Comparison of ENCODE assay signal across 29 mouse cellular contexts in the genomic region with DNA sequence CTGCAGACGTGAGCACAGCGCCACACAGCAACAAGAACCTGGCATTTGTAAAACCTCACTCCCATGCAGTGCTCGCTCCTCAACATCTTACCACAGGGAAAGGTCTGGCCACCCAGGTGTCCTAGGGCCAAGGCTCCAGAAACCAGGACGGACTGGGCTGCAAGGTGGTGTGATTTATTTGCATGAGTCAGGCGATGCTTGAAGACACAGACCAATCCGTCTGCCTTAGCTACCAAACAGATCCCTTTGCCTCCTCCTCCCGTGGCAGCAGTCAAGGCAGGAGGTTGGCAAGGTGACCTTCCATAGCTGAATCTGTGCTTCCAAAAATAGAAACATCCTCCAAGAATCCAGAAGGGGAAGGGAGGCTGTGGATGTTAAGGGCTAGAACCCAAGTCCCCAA.
A peak's percentile ranks its signal among the peaks of the same experiment; 100 is the strongest.
DNase-seq lines count a peak whose midpoint lies in the region; ATAC-seq and TF ChIP-seq lines count a peak whose summit lies in the region.
"Had no signal": no experiment of that assay in that cellular context is flagged by ENCODE, and none has a peak within 500 bp of the region (broad histone marks: within the 10 kb centered on the region; RNA-seq: fewer than 3 reads in every experiment).

No protein-coding gene starts in this region.

- H3K4me1 ChIP-seq in hindbrain, postnatal 0 days (ENCODE audit: insufficient read depth, low read length) = peaks cover 9% of the 10 kb centered on the region
- peaks cover 8% of the 10 kb centered on the region for H3K4me1 ChIP-seq in hindbrain, embryonic 14.5 days (replicated peaks; ENCODE audit: control insufficient read depth, insufficient read depth, low read length)
- no peaks in the 10 kb centered on the region for H3K4me1 ChIP-seq in kidney, adult 2 months (ENCODE audit: control insufficient read depth, insufficient read depth, low read length)
- H3K4me1 ChIP-seq: lung, embryonic 15.5 days had no signal

- no peaks in the 10 kb centered on the region for H3K36me3 ChIP-seq in hindbrain, postnatal 0 days (ENCODE audit: insufficient read depth, low read length)
- no peaks in the 10 kb centered on the region for H3K36me3 ChIP-seq in hindbrain, embryonic 14.5 days (replicated peaks; ENCODE audit: control insufficient read depth, insufficient read depth)
- no peaks in the 10 kb centered on the region for H3K36me3 ChIP-seq in kidney, adult 2 months (ENCODE audit: control insufficient read depth, insufficient read depth, low read length)
- H3K36me3 ChIP-seq: hindbrain, embryonic 15.5 days; limb, embryonic 13.5 days; lung, embryonic 15.5 days; midbrain, embryonic 12.5 days; neural tube, embryonic 13.5 days had no signal

- peak overlapping the region; percentile 20; the same call in 1 of the 2 replicates for H3K27ac ChIP-seq in hindbrain, postnatal 0 days
- no peak overlapping the region for H3K27ac ChIP-seq in hindbrain, embryonic 14.5 days
- no peak overlapping the region for H3K27ac ChIP-seq in kidney, adult 2 months (ENCODE audit: insufficient read depth, low read depth, low read length)
- H3K27ac ChIP-seq: forebrain, embryonic 13.5 days; hindbrain, embryonic 15.5 days; left cerebral cortex, adult 2 months; limb, embryonic 13.5 days; lung, embryonic 15.5 days; midbrain, embryonic 12.5 days; neural tube, embryonic 13.5 days had no signal

- no peaks in the 10 kb centered on the region for H3K27me3 ChIP-seq in hindbrain, postnatal 0 days (ENCODE audit: insufficient read depth, low read length)
- H3K27me3 ChIP-seq in hindbrain, embryonic 14.5 days (ENCODE audit: control insufficient read depth, insufficient read depth, low read length) = no peaks in the 10 kb centered on the region
- H3K27me3 ChIP-seq in kidney, adult 2 months (replicated peaks; ENCODE audit: control insufficient read depth, insufficient read depth, low read length) = no peaks in the 10 kb centered on the region; the same call in 1 of the 2 replicates
- H3K27me3 ChIP-seq: forebrain, embryonic 13.5 days; hindbrain, embryonic 15.5 days; limb, embryonic 13.5 days; lung, embryonic 15.5 days; midbrain, embryonic 12.5 days; neural tube, embryonic 13.5 days; Patski had no signal

- H3K9ac ChIP-seq in hindbrain, postnatal 0 days (replicated peaks; ENCODE audit: low read length) = no peak overlapping the region
- H3K9ac ChIP-seq in hindbrain, embryonic 14.5 days = no peak overlapping the region
- H3K9ac ChIP-seq: forebrain, embryonic 13.5 days; hindbrain, embryonic 15.5 days; limb, embryonic 13.5 days; lung, embryonic 15.5 days; midbrain, embryonic 12.5 days; neural tube, embryonic 13.5 days had no signal

- 73% methylated on average over 7 of the region's 7 CpGs for WGBS in hindbrain, postnatal 0 days
- 77% methylated on average over 7 of the region's 7 CpGs for WGBS in hindbrain, embryonic 14.5 days
- WGBS in kidney, adult 2 months = 53% methylated on average over 7 of the region's 7 CpGs

- no peak for TF ChIP-seq POLR2A in kidney, adult 2 months (IDR thresholded peaks at IDR 0.05; ENCODE audit: low read depth, low read length)

- no peaks in the 10 kb centered on the region for H3K9me3 ChIP-seq in hindbrain, postnatal 0 days (ENCODE audit: low read length)
- no peaks in the 10 kb centered on the region for H3K9me3 ChIP-seq in hindbrain, embryonic 14.5 days (ENCODE audit: control insufficient read depth, low read length)
- H3K9me3 ChIP-seq: forebrain, embryonic 13.5 days; hindbrain, embryonic 15.5 days; limb, embryonic 13.5 days; lung, embryonic 15.5 days; midbrain, embryonic 12.5 days; neural tube, embryonic 13.5 days had no signal

- no peak for DNase-seq in cerebellum, adult 11 months
- no peak for DNase-seq in hindbrain, postnatal 0 days (ENCODE audit: low spot score)
- DNase-seq in hindbrain, embryonic 14.5 days (ENCODE audit: low spot score) = no peak
- DNase-seq in cerebellum, adult 9-10 months = peak; percentile 59
- peak; percentile 31 to 45 for DNase-seq in cerebellum, postnatal 36 days
- DNase-seq in spleen, adult 18-20 months = no peak
- DNase-seq in kidney, adult 2 months = no peak
- DNase-seq: adrenal gland, postnatal 25 days; gastrocnemius, postnatal 14 days; heart, adult 18-20 months; heart, postnatal 36 days; kidney, adult 9 months; kidney, postnatal 10 days; layer of hippocampus, adult 9-11 months; right cerebral cortex, postnatal 4 days; thymus, postnatal 4 days had no signal

- H3K4me3 ChIP-seq in hindbrain, postnatal 0 days (ENCODE audit: low read length) = no peak overlapping the region
- no peak overlapping the region for H3K4me3 ChIP-seq in hindbrain, embryonic 14.5 days (replicated peaks; ENCODE audit: low read length)
- no peak overlapping the region for H3K4me3 ChIP-seq in kidney, adult 2 months (ENCODE audit: insufficient read depth, low read depth, low read length)
- H3K4me3 ChIP-seq: forebrain, embryonic 13.5 days; hindbrain, embryonic 15.5 days; left cerebral cortex, adult 2 months; limb, embryonic 13.5 days; lung, embryonic 15.5 days; midbrain, embryonic 12.5 days; myocyte; neural tube, embryonic 13.5 days had no signal

- no peak overlapping the region for H3K4me2 ChIP-seq in hindbrain, postnatal 0 days (ENCODE audit: low read depth, low read length)
- H3K4me2 ChIP-seq in hindbrain, embryonic 14.5 days (replicated peaks) = no peak overlapping the region
- H3K4me2 ChIP-seq: forebrain, embryonic 13.5 days; heart, embryonic 11.5 days; hindbrain, embryonic 15.5 days; limb, embryonic 13.5 days; liver, embryonic 11.5 days; lung, embryonic 15.5 days; midbrain, embryonic 12.5 days; neural tube, embryonic 13.5 days had no signal

- TF ChIP-seq CTCF in hindbrain, postnatal 0 days (IDR thresholded peaks at IDR 0.05; ENCODE audit: low read depth) = no peak
- no peak for TF ChIP-seq CTCF in kidney, adult 2 months (conservative IDR thresholded peaks at IDR 0.05; ENCODE audit: insufficient read depth, insufficient read length, low read depth, low read length)

- peak; percentile 67 for ATAC-seq in cerebellum, adult (ENCODE audit: insufficient number of reproducible peaks, low FRiP score, low TSS enrichment)
- ATAC-seq in hindbrain, postnatal 0 days = no peak
- ATAC-seq in hindbrain, embryonic 14.5 days (ENCODE audit: low FRiP score) = no peak
- ATAC-seq: forebrain, embryonic 13.5 days; intestine, embryonic 16.5 days; Patski had no signal

Comparison
In these comparisons a context has a peak if more than half of its experiments do, and no peak if none do; other contexts are left out.
1. DNase-seq: peak in cerebellum, adult 9-10 months (single experiment) and cerebellum, postnatal 36 days (2 of 2); none in cerebellum, adult 11 months (single experiment), hindbrain, postnatal 0 days (single experiment), hindbrain, embryonic 14.5 days (single experiment), spleen, adult 18-20 months (0 of 2) and kidney, adult 2 months (single experiment).